Mouse (Mus musculus) embryo, embryonic 10.5 days (tissue): ENCODE measurements around the gene Clic5.

ENCODE experiments used
- DNase-seq: peaks from one replicate; pipeline ENCODE4 v3.0.0-alpha.2; 2015; ENCODE audit warnings: low spot score

The Clic5 gene

GRCm38 (mm10) chr17:44192981-44193380 is 4.6 kb downstream of the Clic5 start:
- no peak for DNase-seq

GRCm38 (mm10) chr17:44199158-44199557 is 10.8 kb downstream of the Clic5 start:
- DNase-seq: no peak

GRCm38 (mm10) chr17:44202952-44203351 is 14.6 kb downstream of the Clic5 start:
- no peak for DNase-seq

GRCm38 (mm10) chr17:44204787-44205186 is 16.4 kb downstream of the Clic5 start:
- DNase-seq: no peak

GRCm38 (mm10) chr17:44205562-44205961 is 17.2 kb downstream of the Clic5 start:
- no peak for DNase-seq

- no peak for DNase-seq
Observed at GRCm38 (mm10) chr17:44208900-44209299, 20.5 kb downstream of the Clic5 start.

GRCm38 (mm10) chr17:44212960-44213619 is 24.7 kb downstream of the Clic5 start:
- no peak for DNase-seq

- no peak for DNase-seq
Observed at GRCm38 (mm10) chr17:44215196-44215799, 26.9 kb downstream of the Clic5 start.

- DNase-seq: no peak
Observed at GRCm38 (mm10) chr17:44217185-44217584, 28.8 kb downstream of the Clic5 start.

- no peak for DNase-seq
Observed at GRCm38 (mm10) chr17:44219943-44220342, 31.6 kb downstream of the Clic5 start.

GRCm38 (mm10) chr17:44228428-44228827 is 40.0 kb downstream of the Clic5 start:
- DNase-seq: no peak

GRCm38 (mm10) chr17:44230083-44230482 is 41.7 kb downstream of the Clic5 start:
- DNase-seq: no peak

GRCm38 (mm10) chr17:44239030-44239721 is 50.8 kb downstream of the Clic5 start:
- peak; percentile 64 for DNase-seq

- no peak for DNase-seq
Observed at GRCm38 (mm10) chr17:44240742-44241141, 52.4 kb downstream of the Clic5 start.

- no peak for DNase-seq
Observed at GRCm38 (mm10) chr17:44244096-44244495, 55.7 kb downstream of the Clic5 start.

GRCm38 (mm10) chr17:44244625-44245024 is 56.2 kb downstream of the Clic5 start:
- peak; percentile 37 for DNase-seq

- no peak for DNase-seq
Observed at GRCm38 (mm10) chr17:44246153-44246700, 57.8 kb downstream of the Clic5 start.

- DNase-seq: no peak
Observed at GRCm38 (mm10) chr17:44249544-44249943, 61.2 kb downstream of the Clic5 start.

GRCm38 (mm10) chr17:44252653-44253052 is 64.3 kb downstream of the Clic5 start:
- DNase-seq: no peak

GRCm38 (mm10) chr17:44254698-44255097 is 66.3 kb downstream of the Clic5 start:
- no peak for DNase-seq

GRCm38 (mm10) chr17:44256583-44256982 is 68.2 kb downstream of the Clic5 start:
- peak; percentile 91 for DNase-seq

GRCm38 (mm10) chr17:44259245-44259644 is 70.9 kb downstream of the Clic5 start:
- peak; percentile 42 for DNase-seq
